Mouse (Mus musculus) layer of hippocampus, adult 11-12 months (tissue): ENCODE measurements around the gene Rmnd5b.
A peak's percentile ranks its signal among the peaks of the same experiment; 100 is the strongest.
"Not testable (repeated sequence)": the region's sequence is repeated elsewhere in the genome, so short reads cannot be mapped to it uniquely, and the experiment has no call there.

ENCODE experiments used
- DNase-seq: peaks from one replicate; pipeline ENCODE4 v3.0.0; 2022; ENCODE audit warnings: low spot score

Rmnd5b gene

DNA sequence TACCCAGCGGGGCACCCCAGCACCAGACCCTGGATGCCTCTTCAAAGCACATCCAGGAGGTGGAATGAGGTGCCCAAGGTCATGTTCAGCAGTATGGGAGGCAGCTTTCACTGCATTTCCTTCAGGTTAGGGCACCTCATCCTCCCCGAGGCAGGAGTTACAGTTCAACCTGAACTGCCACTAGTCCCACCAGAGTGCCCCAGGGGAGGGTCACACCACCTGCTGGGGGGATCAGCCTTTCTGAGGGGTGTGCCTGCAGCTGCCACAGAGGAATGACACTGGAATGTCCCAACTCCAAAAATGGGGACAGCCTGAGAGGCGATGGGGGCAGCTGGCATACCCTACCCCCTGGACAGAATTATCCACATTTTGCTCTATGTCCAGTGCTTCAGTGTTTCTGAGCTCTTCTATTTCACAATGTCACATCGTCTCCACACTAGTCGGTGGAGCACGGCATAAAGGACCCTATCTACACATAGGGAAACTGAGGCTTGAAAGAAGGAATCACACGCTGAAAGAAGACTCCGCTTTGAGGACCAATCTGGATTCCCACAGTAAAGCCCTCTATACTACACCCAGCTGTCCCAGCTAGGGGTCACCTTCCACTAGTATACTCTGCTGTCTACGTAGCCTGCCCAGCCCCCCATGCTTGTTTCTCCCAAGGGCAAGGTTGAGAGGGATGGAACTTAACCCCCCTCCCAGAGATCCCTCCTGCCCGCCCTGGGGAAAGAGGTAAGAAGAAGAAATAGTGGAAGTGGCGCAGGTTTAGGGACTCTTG lies 13.6 kb upstream of the Rmnd5b start:
- no peak for DNase-seq

DNA sequence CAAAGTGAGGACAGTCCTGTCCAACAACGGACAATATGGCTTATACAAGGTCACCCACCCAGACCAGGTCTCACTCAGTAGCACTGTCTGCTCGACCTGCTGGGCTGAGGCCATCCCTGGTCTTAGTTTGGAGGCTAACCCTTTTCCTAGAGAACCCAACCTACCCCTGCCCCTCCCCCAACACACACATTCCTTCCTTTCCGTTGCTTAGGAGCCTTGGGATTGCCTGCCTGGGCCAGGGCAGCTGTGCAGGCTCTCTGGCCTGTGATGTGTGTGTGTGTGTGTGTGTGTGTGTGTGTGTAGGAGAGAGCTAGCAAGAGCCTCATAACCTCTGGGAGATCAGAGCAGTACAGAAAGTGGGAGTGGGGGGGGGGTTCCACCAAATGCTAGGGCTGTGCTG lies 12.9 kb upstream of the Rmnd5b start:
- no peak for DNase-seq

GRCm38 (mm10) chr11:51646751-51647667 lies 11.3 kb upstream of the Rmnd5b start:
- DNase-seq: no peak

DNA sequence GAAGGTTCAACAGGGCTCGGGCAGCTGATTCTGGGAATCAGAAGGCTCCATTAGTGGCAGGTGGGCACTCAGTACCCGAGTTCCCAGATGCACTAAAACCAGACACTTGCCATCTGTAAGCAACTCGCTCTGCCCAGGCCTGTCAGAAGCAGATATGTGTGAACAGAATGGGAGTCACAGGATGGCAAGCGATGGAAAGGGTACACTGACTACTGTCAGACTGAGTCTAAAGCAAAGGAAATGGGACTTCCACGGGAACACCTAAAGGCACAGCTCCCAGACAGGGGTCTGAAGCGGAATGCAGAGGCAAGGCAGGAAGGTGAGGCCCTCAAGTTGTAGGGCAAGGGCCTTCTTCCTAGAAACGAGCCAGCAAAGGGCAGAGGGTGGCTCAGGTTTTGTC lies 10.5 kb upstream of the Rmnd5b start:
- no peak for DNase-seq

DNA sequence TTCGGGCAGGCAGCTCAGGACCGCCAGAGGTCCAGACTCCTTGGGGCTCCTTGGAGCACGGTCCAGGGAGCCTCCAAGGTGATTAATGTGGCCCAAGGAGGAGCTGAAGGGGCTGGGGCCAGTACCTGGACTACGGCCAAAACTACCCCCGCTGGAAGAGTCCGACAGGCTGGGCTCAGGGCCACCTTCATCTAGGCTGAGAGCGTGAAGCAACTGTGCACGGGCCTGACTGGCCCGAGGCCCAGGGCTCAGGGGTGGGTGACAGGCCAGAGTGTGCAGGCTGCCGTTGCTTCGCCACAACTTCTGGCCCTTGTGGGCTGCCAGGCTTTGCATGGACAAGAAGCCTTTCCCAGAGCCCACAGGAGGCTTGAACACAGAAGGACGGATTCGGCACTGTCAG lies 9.6 kb upstream of the Rmnd5b start:
- no peak for DNase-seq

DNA sequence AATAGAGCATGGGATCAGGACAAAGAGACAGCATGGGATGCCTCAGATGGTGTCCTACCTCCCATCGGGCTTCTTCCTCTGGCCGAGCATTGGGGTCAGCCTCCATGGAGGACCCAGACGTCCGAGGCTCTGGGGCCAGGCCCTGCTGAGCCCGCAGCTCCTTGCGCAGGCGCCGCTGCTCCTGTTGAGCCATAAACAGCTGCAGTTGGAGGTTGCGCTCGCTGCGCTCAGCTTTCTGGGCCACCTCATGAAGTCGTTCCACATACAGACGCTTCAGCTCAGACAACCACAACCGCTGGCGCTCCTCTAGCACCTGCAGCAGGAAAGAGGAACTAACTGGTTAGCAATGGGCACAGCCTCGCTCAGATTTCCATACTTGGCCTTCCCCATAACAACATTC lies 8.5 kb upstream of the Rmnd5b start:
- DNase-seq: no peak

DNA sequence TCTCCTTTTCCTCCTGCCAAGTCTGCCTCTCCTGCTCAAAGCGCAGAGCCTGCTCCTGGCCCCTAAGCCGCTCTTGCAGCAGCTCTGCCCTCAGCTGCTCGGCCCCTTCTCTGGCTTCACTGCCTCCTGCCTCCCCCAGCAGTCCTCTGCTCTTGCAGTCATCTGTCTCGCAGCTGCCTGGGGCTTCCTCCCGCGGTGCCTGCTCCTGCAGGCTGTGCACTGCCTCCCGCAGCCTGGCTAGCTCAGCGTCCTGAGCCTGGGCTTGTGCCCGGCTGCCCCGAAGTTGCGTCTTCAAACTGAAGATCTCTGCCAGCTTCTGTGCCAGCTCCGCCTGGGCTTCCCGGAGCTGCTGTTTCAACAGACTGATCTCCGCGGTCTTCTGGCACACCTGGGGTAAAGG lies 8.1 kb upstream of the Rmnd5b start:
- DNase-seq: no peak

DNA sequence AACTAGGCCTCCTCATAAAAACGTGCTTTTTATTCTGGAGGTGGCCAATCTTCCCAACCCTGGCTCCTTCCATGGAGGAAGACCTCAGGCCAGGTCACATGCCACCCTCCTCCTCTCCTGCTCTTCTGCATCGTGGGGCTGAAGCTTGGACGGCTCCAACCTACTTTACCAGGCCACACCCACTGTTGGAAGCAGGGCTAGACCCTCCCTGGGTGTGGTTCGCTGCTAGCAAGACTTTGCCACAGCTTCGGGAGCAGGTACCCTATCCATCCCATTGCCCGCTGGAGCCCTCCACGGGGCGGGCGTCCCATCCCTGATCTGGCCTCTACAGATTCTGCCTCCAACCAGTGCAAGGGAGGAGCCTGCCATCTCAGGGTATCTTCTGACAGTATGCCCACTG lies 7.5 kb upstream of the Rmnd5b start:
- no peak for DNase-seq

GRCm38 (mm10) chr11:51640748-51641147 lies 5.1 kb upstream of the Rmnd5b start:
- no peak for DNase-seq

DNA sequence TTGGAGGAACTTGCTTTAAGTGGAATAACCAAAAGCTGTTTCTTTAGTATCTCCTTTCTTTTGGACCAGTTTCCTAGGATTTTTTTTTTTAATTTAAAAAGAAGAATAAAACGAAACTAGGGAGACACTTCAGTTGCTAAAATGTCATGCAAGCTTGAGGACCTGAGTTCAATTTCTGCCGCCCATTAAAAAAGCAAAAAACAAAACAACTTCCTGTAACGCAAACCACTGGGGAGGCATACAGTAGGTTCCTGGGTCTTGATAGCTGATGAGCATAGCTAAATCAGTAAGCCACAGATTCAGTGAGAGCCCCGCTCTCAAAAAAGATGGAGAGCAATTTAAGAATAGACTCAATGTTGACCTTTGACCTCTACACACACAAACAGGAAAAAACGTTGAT lies 2.8 kb upstream of the Rmnd5b start:
- DNase-seq: no peak

DNA sequence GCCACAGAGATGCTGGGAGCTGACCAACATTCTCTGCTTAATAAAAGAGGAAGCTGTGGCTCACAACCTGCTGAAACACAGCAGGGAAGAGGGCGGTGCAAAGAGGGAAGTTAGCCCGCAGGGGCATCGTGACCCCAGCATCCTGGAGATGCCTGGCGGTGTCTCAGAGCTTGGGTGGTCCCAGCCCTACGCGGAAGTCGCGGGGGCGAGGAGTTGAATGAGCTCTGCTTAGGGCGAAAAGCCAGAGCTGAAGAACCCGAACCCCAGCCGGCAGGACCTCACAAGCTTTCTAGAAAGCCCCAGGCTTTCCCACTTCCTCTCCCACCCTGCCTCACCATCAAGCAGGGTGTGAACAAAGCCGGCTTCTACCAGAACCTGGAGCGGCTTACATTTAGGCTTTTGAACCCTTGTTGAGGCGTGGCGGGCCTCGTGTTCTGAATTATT lies 2.3 kb upstream of the Rmnd5b start:
- DNase-seq: peak; percentile 46

GRCm38 (mm10) chr11:51636323-51636684 lies 608 bp upstream of the Rmnd5b start:
- peak; percentile 48 for DNase-seq

DNA sequence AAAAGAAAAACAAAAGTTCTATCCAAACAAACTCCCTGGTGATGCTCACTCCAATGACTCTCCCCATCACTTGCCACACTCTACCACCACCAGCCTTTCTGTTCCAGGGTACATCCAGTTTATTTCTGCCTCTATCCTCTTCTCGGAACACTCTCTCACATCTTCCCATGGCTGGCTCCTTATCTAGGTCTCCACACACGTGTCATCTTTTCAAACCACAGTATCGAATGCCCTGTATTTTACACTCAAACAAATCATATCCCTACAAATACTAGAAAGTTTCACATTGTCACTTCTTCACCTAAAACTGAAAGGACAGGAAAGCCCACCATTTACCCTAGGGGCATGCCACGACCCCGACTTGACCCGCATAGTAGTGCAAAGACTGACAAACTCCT lies 570 bp downstream of the Rmnd5b start:
- DNase-seq: no peak

GRCm38 (mm10) chr11:51633721-51634120 lies 2.0 kb downstream of the Rmnd5b start:
- no peak for DNase-seq

DNA sequence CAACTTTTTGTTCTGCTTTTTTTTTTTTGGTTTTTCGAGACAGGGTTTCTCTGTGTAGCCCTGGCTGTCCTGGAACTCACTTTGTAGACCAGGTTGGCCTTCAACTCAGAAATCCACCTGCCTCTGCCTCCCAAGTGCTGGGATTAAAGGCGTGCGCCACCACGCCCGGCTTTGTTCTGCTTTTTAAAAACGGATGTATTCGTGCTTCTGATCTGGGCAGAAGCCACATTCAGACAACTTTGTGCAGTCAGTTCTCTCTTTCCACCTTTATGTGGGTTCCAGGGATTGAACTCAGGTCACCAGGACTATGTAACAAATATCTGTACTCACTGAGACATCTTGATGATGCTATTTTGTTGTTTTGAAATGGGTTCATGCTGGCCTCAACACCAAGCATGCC lies 2.5 kb downstream of the Rmnd5b start:
- DNase-seq: not testable (repeated sequence)

- DNase-seq: no peak
These were observed 3.5 kb downstream of the Rmnd5b start for GRCm38 (mm10) chr11:51632130-51632753.

- peak; percentile 61 for DNase-seq
These were observed 5.9 kb downstream of the Rmnd5b start for GRCm38 (mm10) chr11:51629651-51630314.

GRCm38 (mm10) chr11:51627907-51628306 lies 7.8 kb downstream of the Rmnd5b start:
- DNase-seq: peak; percentile 57

- DNase-seq: peak; percentile 56
These were observed 8.3 kb downstream of the Rmnd5b start for GRCm38 (mm10) chr11:51627425-51627824.

DNA sequence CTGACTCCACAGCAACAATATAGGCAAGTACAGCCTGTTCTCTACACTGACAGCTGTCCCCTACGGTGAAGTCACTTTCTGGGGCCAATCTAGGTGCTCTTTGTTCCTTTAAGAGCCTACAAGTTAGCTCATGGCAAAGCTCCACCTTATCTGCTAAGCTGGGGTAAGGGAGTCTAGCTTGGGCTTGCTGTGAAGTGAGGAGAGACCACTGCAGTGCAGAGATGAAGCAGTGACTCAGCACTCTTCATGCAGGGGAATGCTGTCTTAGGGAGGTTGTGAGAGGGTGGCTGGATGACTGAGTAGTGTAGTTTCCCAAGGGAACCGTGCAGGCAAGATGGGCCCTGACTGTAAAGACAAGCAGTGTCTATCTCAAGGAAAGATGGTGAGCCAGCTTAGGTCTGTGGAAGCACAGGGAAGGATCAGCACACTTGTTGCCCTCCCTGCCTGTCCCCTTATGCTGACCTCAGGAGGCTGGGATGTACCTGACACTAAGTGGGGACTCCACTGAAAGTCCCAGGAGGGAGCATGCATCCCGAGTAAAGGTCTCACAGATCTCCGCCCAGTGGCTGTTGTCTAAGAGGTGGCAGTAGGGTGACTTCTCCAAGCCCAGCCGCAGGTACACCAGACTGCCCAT lies 10.4 kb downstream of the Rmnd5b start:
- no peak for DNase-seq

GRCm38 (mm10) chr11:51622971-51623491 lies 12.7 kb downstream of the Rmnd5b start:
- DNase-seq: peak; percentile 68
